Comparison of ENCODE assay signal across 20 mouse cellular contexts in the genomic region with DNA sequence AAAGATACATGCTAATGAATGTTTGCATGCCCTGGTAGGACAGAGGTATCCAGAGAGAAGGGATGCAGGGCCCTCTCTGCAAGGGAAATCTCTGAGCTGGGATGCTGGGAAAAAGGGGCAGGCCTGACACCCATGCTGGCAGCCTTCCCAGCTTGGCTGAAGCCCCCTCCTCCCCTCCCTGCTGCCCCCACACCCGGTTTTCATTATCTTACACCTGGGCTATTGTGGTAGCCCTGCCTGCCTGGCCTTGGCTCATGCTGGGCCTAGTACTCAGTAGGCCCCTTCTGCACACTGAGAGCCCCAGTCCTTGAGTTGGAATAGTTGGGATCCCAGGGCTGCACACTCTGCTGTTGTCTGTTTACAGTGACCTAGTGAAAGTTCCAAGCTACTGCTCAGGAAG.
DNase-seq lines count a peak whose midpoint lies in the region; ATAC-seq lines count a peak whose summit lies in the region.
"Had no signal": no experiment of that assay in that cellular context is flagged by ENCODE, and none has a peak within 500 bp of the region (broad histone marks: within the 10 kb centered on the region; RNA-seq: fewer than 3 reads in every experiment).

No protein-coding gene starts in this region.

- peaks cover 49% of the 10 kb centered on the region for H3K4me1 ChIP-seq in kidney, embryonic 15.5 days
- H3K4me1 ChIP-seq in embryonic facial prominence, embryonic 12.5 days = peaks cover 20% of the 10 kb centered on the region
- peaks cover 35% of the 10 kb centered on the region for H3K4me1 ChIP-seq in limb, embryonic 11.5 days (ENCODE audit: control insufficient read depth, insufficient read depth, low read length)
- H3K4me1 ChIP-seq in hindbrain, embryonic 12.5 days = 0 out of 2 replicates have a peak, but pooled peaks cover 3% of the 10 kb centered on the region
- H3K4me1 ChIP-seq in forebrain, embryonic 11.5 days (replicated peaks; ENCODE audit: control insufficient read depth, insufficient read depth, low read length) = no peaks in the 10 kb centered on the region

- 31% methylated on average over 1 of the region's 1 CpGs for WGBS in kidney, embryonic 15.5 days
- WGBS in embryonic facial prominence, embryonic 12.5 days = 10% methylated on average over 1 of the region's 1 CpGs
- 27% methylated on average over 1 of the region's 1 CpGs for WGBS in limb, embryonic 11.5 days
- 24% methylated on average over 1 of the region's 1 CpGs for WGBS in hindbrain, embryonic 12.5 days
- 11% methylated on average over 1 of the region's 1 CpGs for WGBS in forebrain, embryonic 11.5 days

- H3K27me3 ChIP-seq in kidney, embryonic 15.5 days = 0 out of 2 replicates have a peak, but pooled peaks cover 2% of the 10 kb centered on the region
- no peaks in the 10 kb centered on the region for H3K27me3 ChIP-seq in embryonic facial prominence, embryonic 12.5 days
- no peaks in the 10 kb centered on the region for H3K27me3 ChIP-seq in limb, embryonic 11.5 days (ENCODE audit: control insufficient read depth, insufficient read depth, low read length)
- H3K27me3 ChIP-seq in hindbrain, embryonic 12.5 days = no peaks in the 10 kb centered on the region
- H3K27me3 ChIP-seq in forebrain, embryonic 11.5 days (ENCODE audit: control insufficient read depth, insufficient read depth, low read length) = no peaks in the 10 kb centered on the region
- H3K27me3 ChIP-seq: embryonic facial prominence, embryonic 13.5 days; heart, embryonic 15.5 days; intestine, embryonic 15.5 days had no signal

- H3K9me3 ChIP-seq in kidney, embryonic 15.5 days (replicated peaks) = no peaks in the 10 kb centered on the region
- H3K9me3 ChIP-seq in embryonic facial prominence, embryonic 12.5 days = no peaks in the 10 kb centered on the region
- H3K9me3 ChIP-seq in limb, embryonic 11.5 days (ENCODE audit: control insufficient read depth, low read length) = no peaks in the 10 kb centered on the region
- H3K9me3 ChIP-seq in hindbrain, embryonic 12.5 days (replicated peaks) = no peaks in the 10 kb centered on the region
- H3K9me3 ChIP-seq in forebrain, embryonic 11.5 days (ENCODE audit: control insufficient read depth, low read length) = no peaks in the 10 kb centered on the region
- H3K9me3 ChIP-seq: embryonic facial prominence, embryonic 13.5 days; heart, embryonic 15.5 days; intestine, embryonic 15.5 days had no signal

- no peak for DNase-seq in kidney, adult 8-10 months
- DNase-seq in limb, embryonic 11.5 days (ENCODE audit: low spot score) = peak; percentile 68
- no peak for DNase-seq in ovary, adult 18-20 months (ENCODE audit: low spot score)
- no peak for DNase-seq in forebrain, embryonic 11.5 days (ENCODE audit: low spot score)
- DNase-seq: adrenal gland, adult 2 months; adrenal gland, postnatal 25 days; cerebellum, adult 11 months; cerebellum, adult 8-10 months; cerebellum, postnatal 14 days; embryo, embryonic 11 days; gastrocnemius, postnatal 14 days; heart, postnatal 14 days had no signal

- H3K27ac ChIP-seq in kidney, embryonic 15.5 days = 0 out of 2 replicates have a peak overlapping the region, but pooled peaks have one; percentile 11
- peak overlapping the region; percentile 7; the same call in 1 of the 2 replicates for H3K27ac ChIP-seq in embryonic facial prominence, embryonic 12.5 days
- 0 out of 2 replicates have a peak overlapping the region, but pooled peaks have one; percentile 42 for H3K27ac ChIP-seq in limb, embryonic 11.5 days (replicated peaks; ENCODE audit: low read depth, low read length)
- H3K27ac ChIP-seq in hindbrain, embryonic 12.5 days = no peak overlapping the region
- H3K27ac ChIP-seq in forebrain, embryonic 11.5 days (ENCODE audit: low read depth, low read length) = no peak overlapping the region
- H3K27ac ChIP-seq: embryonic facial prominence, embryonic 13.5 days; heart, embryonic 15.5 days; hindbrain, embryonic 14.5 days; intestine, embryonic 15.5 days had no signal

- no peak for ATAC-seq in kidney, embryonic 15.5 days (replicated peaks; ENCODE audit: low FRiP score)
- no peak for ATAC-seq in embryonic facial prominence, embryonic 12.5 days (ENCODE audit: insufficient number of reproducible peaks, insufficient read depth, low FRiP score, low TSS enrichment)
- ATAC-seq in limb, embryonic 11.5 days (ENCODE audit: insufficient number of reproducible peaks, low FRiP score, low TSS enrichment, low read depth) = no peak
- ATAC-seq in hindbrain, embryonic 12.5 days (ENCODE audit: low FRiP score) = no peak
- no peak for ATAC-seq in forebrain, embryonic 11.5 days (replicated peaks; ENCODE audit: low FRiP score)
- ATAC-seq: forebrain, embryonic 16.5 days; intestine, embryonic 15.5 days had no signal

- H3K4me2 ChIP-seq in kidney, embryonic 15.5 days = no peak overlapping the region
- no peak overlapping the region for H3K4me2 ChIP-seq in embryonic facial prominence, embryonic 12.5 days (replicated peaks)
- no peak overlapping the region for H3K4me2 ChIP-seq in limb, embryonic 11.5 days (ENCODE audit: low read depth, severe bottlenecking)
- H3K4me2 ChIP-seq in hindbrain, embryonic 12.5 days (replicated peaks) = no peak overlapping the region
- H3K4me2 ChIP-seq in forebrain, embryonic 11.5 days (ENCODE audit: low read depth, low read length, severe bottlenecking) = no peak overlapping the region
- H3K4me2 ChIP-seq: embryonic facial prominence, embryonic 13.5 days; heart, embryonic 15.5 days; hindbrain, embryonic 14.5 days; intestine, embryonic 15.5 days had no signal

- H3K9ac ChIP-seq in kidney, embryonic 15.5 days = no peak overlapping the region
- no peak overlapping the region for H3K9ac ChIP-seq in embryonic facial prominence, embryonic 12.5 days
- H3K9ac ChIP-seq in limb, embryonic 11.5 days (ENCODE audit: low read length) = no peak overlapping the region
- no peak overlapping the region for H3K9ac ChIP-seq in hindbrain, embryonic 12.5 days
- H3K9ac ChIP-seq in forebrain, embryonic 11.5 days (ENCODE audit: low read length) = no peak overlapping the region
- H3K9ac ChIP-seq: embryonic facial prominence, embryonic 13.5 days; heart, embryonic 15.5 days; hindbrain, embryonic 14.5 days; intestine, embryonic 15.5 days had no signal

- H3K36me3 ChIP-seq in kidney, embryonic 15.5 days = no peaks in the 10 kb centered on the region
- no peaks in the 10 kb centered on the region for H3K36me3 ChIP-seq in embryonic facial prominence, embryonic 12.5 days
- H3K36me3 ChIP-seq in limb, embryonic 11.5 days (ENCODE audit: control insufficient read depth, insufficient read depth, low read length) = no peaks in the 10 kb centered on the region
- H3K36me3 ChIP-seq in hindbrain, embryonic 12.5 days = no peaks in the 10 kb centered on the region
- H3K36me3 ChIP-seq in forebrain, embryonic 11.5 days (ENCODE audit: control insufficient read depth, insufficient read depth, low read length) = no peaks in the 10 kb centered on the region
- H3K36me3 ChIP-seq: embryonic facial prominence, embryonic 13.5 days; heart, embryonic 15.5 days; intestine, embryonic 15.5 days had no signal

- H3K4me3 ChIP-seq in kidney, embryonic 15.5 days (replicated peaks) = no peak overlapping the region
- no peak overlapping the region for H3K4me3 ChIP-seq in embryonic facial prominence, embryonic 12.5 days
- no peak overlapping the region for H3K4me3 ChIP-seq in limb, embryonic 11.5 days (ENCODE audit: low read depth, low read length)
- no peak overlapping the region for H3K4me3 ChIP-seq in hindbrain, embryonic 12.5 days
- H3K4me3 ChIP-seq in forebrain, embryonic 11.5 days (ENCODE audit: low read depth, low read length) = no peak overlapping the region
- H3K4me3 ChIP-seq: embryonic facial prominence, embryonic 13.5 days; heart, embryonic 15.5 days; intestine, embryonic 15.5 days had no signal

Comparison
In these comparisons a context has a peak if more than half of its experiments do, and no peak if none do; other contexts are left out.
1. H3K27ac ChIP-seq: peak in kidney, embryonic 15.5 days (single experiment), embryonic facial prominence, embryonic 12.5 days (single experiment) and limb, embryonic 11.5 days (single experiment); none in hindbrain, embryonic 12.5 days (single experiment) and forebrain, embryonic 11.5 days (single experiment).